Mouse (Mus musculus): ENCODE results near the gene Txndc15.

Gene Txndc15

DNA sequence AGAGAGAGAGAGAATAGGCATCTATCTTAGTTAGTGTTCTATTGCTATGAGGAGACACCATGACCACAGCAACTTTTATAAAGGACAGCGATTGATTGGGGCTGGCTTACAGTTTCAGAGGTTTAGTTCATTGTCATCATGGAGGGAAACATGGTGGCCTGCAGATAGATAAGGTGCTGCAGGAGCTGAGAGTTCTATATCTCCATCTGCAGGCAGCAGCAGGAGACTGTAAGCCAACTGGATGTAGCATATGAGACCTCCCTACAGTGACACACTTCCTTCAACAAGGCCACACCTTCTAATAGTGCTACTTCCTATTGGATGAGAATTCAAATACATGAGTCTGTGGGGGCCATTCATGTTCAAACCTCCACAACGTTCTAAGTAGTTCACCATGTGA, 17.7 kb downstream of the Txndc15 start:
- DNase-seq, result no peak

DNA sequence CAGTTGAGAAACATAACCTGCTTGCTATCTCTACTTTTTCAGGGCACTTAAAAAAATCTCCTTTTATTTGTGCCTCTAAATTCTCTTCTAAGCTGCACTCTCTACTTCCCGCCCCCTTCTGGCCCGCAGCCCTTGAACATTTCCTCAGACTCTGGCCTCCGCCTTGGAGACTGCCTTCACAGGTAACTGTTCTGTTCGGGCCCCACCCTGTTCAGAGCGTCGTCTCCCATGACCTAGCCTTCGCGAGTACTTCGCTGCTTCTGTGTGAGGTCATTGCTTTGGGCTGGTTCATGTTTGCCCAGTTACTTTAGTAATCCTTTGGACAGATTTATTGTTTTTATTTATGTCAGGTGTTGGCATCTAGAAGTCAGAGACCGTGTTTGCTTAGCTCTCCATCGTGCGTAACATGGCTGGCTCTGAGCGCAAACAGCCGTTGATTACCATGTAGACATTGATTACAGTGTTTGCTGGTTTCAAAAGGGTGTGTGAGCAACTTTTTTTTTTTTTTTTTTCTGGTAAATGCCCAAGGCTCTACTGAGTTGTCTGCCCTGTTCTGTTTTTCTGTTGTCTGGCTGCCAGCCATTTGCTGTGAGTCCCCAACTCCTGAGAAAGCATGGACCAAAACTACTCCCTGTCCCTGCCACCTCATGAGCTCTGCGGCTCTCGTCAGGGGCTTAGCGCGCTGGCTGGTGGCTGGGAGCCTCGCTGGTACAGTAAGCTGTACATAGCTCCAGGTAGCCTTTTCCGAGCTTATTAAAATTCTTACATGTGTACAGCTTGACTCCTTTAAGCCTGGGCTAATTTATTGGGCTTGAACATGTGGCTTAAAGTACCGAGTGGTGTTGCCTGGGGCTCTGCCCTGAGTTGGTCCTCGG, 19.4 kb downstream of the Txndc15 start:
- DNase-seq, result no peak

DNA sequence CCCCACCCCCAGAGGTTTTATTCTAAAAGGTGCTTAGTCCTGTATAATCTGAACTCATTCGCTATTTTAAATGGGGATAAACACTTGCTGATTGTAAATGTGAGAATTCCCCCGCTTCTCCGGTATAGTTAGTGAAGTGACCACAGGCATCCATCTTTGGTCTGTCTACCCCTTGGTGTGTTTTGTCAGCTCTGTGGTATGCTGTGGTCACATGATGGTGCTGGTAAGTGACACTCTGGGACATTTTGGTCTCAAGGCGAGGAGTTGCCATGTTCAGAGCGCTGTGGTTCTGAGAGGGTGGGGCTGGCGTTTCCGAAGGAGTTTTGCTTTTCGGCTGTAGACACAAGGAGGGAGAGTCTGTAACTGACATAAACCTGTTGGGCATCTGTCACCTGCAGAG, 23.4 kb downstream of the Txndc15 start:
- DNase-seq, result no peak

DNA sequence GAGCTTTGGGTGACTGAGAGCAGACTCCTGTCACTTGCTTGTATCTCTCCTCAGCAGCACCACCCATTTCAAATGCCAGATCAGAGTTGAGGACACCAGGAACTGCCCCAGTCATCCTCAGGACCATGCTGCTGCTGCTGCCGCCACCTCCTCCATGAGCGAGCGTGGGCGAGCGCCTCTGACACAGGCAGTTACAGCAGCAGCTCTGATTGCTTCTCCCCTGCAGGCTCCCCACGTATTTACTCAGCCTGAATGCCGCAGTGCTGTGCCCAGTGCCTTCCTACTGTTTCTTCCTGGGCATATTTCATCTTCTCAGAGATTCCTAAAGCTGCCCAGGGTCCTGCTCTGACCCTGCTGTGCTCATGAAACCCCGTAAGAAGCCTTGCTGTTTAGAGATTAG, 27.9 kb downstream of the Txndc15 start:
- DNase-seq, result no peak

DNA sequence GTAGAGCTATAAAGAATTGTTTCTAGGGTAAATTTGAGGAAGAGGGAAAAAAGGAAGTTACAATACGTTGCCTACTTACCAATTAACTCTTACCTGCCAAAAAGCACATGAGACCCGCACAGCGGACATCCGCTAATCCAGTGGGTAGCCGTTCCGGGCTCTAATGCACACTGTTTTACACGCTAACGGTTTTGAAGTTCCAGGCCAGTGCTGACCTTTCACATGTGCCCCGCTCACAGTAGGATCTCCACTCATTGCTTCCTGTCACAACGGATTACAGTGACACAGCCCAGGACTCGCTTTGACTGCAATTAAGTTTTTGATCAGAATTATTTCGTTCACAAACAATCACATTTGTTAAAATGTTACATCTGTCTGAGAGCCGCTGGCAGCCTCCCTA, 39.9 kb downstream of the Txndc15 start:
- no peak for DNase-seq

DNA sequence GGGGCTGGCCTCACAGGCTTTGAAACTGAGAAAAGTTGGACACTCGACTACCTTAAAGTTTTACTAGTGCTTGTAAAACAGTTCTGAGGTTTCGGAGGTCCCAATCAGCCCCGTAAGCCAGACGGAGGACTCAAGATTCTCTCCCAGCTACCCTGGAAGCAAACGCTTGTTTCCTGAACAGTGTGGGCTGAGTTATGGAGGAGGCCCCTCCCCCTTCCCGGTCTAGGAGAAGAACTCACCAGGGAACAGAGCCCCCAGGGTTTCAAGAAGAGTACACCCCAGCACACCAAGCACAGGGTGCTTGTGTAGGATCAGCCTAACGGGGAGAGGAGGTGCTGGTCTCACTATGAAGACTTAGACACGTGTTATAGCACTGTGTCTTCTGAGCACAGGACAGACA, 42.3 kb downstream of the Txndc15 start:
- no peak for DNase-seq

DNA sequence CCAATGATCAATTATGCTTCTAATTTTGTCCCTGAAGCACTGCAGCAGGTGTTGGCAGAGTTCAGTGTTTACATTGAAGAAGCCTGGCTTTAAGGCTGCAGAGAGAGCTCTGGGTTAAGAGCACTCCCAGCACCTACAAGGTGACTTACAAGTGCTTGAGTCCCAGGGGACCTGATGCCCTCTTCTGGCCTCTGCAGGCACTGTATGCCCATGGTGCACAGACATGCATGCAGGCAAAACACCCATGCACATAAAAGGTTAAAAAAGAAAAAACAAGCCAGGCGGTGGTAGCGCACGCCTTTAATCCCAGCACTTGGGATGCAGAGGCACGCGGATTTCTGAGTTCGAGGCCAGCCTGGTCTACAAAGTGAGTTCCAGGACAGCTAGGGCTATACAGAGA, 43.2 kb downstream of the Txndc15 start:
- DNase-seq, result no peak

DNA sequence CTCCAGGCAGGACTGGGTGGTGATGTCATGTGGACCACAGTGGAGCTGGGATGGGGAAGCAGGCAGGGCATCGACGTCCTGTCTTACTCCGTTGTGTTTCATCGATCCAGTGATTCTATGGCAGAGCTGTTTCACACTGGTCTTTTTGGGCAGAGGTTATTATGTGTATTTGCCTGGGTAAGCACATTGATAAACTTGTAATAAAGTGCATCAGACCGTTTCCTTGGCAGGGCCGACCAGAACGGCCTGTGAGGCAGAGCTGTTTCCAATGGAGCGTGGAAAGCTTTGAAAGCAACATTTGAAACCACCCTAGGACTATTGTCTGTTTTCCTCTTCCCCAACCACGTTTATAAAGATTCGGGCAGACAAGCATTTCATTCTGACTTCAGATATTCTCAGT, 46.1 kb downstream of the Txndc15 start:
- DNase-seq, result no peak

DNA sequence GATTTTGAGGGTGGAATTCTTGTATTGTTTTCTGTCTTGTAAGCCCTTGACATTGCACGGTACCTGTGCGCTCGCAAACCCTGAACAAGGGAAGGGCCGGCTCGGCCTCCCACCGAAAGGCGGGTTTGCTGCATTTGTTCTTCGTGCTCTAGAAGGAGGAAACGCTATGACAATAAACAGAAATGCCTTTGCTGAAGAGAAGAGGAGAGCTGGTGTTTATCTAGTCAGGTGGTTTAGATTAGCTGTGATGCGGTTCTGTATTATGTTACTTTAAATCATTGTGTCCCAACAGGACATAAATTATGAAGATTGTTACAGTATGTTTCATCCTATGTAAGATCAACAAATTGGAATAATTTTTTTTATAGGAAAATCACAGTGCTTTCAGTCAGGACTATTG, 47.0 kb downstream of the Txndc15 start:
- no peak for DNase-seq

DNA sequence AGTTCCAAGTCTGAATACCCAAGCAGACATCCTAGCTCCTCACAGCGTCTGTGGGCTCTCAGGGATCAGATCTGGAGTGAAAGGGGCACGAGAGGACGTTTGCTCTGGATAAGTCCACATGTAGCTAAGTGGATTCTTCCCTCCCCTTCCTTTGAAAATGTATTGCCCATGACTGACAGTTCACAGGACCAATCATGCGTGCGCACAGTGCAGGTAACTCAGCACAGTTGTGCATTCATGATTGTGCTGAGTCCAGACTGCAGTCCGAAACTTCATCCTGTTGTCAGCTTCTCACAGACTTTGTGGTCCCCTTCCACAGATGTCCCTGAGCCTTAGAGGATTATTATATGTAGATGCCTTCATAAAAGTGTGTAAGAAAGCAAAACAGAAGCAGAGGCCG, 59.9 kb downstream of the Txndc15 start:
- DNase-seq, result no peak

DNA sequence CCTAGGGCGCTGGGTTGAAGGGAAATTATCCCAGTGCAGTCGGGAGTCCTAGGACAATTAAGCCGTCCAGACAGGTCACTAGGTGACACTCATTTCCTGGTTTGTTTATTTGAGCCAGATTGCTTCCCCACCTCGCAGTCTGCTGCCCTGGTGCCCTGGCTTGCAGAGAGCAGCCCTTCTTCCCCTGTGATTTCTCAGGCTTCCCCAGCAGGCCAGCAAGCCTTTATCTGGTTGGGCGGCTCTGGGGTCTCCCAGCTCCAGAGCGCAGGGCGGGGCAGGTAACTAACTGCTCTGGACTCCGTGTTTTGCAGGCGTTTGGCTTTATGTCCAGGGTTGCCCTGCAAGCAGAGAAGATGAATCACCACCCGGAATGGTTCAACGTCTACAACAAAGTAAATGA, 60.6 kb downstream of the Txndc15 start:
- no peak for DNase-seq

All from right cerebral cortex, postnatal 4 days (tissue).